Mouse (Mus musculus) spleen, adult 18-20 months (tissue): ENCODE data around the gene Kif6.
A peak's percentile ranks its signal among the peaks of the same experiment; 100 is the strongest.

Experiments
- DNase-seq, 2 experiments: peaks; one replicate each; pipeline ENCODE4 v3.0.0; 2022; ENCODE audit warnings: mixed read lengths in 2 of 2

Kif6 gene

DNA sequence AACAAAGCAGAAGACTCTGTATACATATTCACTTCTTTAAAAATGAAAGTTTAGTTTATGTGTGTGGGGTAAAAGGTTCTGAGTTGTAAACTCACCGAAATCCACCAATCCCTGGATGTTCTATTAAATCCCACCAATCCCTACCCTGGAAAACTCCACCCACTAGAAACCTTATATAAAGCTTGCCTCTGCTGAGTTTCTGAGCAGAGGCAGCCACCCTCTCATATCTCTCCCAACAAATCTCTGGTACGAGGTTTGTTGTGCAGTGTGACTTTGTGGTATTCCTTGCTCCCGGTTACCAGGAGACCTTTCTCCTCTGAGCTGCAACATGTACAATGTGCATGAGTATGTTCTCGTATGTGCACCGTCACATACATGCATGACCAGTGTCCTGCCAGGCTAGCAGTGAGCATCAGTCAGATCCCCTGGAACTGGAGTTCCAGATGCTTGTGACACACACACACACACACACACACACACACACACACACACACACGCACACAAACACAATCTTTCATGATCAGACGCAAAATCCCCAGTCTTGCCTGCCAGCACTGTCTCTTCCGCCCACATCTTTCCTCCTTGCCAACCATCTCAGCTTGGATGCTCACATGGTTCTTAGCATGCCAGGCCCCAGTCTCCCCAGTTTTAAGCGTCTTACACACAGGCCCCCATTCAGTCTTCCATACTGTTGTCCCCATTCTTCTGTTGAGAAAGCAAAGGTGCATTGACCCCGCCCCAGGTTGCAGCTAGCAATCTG, 245.3 kb downstream of the Kif6 start:
- no peak for DNase-seq

- no peak for DNase-seq
These were observed 248.7 kb downstream of the Kif6 start for GRCm38 (mm10) chr17:49863597-49863996.

DNA sequence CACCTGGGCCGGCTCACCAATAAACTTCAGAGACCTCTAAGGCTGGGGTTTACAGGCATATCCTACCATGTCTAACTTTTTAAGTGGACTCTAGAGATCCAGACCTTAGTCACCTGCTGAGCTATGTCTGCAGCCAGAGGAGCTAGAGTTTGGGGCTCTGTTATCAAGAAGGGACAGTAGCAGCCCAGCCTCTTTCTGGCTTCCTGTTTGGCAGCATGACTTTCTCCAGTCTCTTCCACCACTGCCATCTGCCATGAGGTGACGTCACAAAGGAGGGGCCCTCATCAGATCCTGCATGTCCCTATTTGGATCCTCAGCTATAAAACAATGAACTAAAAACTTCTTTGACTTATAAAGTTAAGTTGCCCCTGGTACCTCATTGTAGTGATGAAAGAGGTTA, 250.7 kb downstream of the Kif6 start:
- no peak for DNase-seq

GRCm38 (mm10) chr17:49866653-49867215, 251.8 kb downstream of the Kif6 start:
- DNase-seq: no peak

- no peak for DNase-seq
These were observed 252.6 kb downstream of the Kif6 start for GRCm38 (mm10) chr17:49867321-49868137.

DNA sequence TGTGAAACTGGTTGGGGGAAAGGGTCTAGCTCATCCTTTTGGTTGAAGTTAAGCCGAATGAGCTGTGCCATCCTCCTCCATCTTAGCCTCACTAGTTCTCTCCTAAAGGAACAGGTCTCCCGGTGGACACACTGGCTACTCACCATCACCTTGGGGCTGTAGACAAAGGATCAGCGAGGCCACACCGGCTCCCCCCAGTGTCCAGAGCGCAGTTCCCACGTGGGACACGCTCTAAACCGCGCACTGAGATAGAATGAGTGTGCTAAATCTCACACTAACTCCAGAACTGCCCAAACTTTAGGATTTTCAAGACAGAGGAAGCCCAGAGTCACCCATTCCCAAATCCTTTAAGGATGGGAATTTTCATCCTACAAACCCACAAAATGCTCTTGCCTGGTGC, 254.3 kb downstream of the Kif6 start:
- no peak for DNase-seq

- no peak for DNase-seq
These were observed 257.4 kb downstream of the Kif6 start for GRCm38 (mm10) chr17:49872305-49872704.

DNA sequence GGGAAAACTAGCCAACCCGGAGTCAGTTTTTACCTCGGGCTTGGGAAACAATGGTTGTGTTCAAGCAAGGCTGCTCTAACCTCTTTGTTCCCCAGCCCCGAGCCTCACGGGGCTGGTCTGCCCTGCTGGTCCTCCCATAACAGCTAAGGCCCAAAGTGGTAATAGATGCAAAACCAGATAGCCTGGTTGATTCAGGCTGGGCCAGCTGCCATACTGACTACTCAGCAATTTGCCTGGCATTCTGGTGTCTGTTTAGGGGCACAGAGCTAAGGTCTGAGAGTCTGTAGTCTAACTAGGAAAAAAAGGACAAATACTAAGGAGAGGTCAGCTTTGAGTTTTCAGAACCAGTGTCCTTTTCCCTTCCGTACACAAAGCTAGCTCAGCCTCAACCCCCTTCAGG, 259.8 kb downstream of the Kif6 start:
- no peak for DNase-seq

- no peak for DNase-seq
These were observed 260.5 kb downstream of the Kif6 start for GRCm38 (mm10) chr17:49875401-49875800.

- no peak for DNase-seq
These were observed 261.2 kb downstream of the Kif6 start for GRCm38 (mm10) chr17:49875939-49876651.

DNA sequence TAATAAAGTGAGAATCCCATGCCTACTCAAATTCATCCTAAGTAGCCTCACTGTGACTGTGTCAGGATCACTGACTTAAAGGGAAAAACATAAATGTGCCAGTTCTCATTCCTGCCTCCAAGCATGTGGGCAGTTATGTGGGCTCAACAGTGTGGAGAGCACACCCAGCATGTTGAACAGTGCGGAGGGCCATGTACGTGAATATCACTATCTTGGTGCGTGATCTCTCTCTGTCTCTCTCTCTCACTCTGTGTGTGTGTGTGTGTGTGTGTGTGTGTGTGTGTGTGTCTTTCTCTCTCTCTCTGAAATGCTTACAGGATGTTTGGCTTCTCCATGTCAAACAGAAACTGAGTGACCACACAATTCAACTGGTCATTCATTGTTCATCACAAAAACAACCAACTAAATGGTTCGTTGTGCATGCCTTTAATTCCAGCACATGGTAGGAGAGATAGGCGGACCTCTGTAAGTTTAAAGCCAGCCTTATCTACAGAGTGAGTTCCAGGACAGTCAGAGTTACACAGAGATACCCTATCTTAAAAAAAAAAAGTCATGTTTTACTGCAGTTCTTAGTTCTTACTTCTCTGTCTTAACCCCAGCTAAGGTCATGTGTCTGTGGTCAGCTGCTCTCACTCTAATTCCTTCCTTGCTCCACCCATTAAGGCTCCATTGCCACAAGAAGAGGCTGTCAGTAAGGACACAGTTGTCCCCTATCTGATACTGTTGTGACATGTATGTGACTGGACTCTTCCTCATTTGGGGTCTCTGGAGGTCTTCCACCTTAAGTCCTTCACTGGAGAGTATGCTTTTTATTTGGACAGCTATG, 266.2 kb downstream of the Kif6 start:
- no peak for DNase-seq

- no peak for DNase-seq
These were observed 266.9 kb downstream of the Kif6 start for GRCm38 (mm10) chr17:49881796-49882195.

GRCm38 (mm10) chr17:49883136-49883755, 268.3 kb downstream of the Kif6 start:
- no peak for DNase-seq

- no peak for DNase-seq
These were observed 270.1 kb downstream of the Kif6 start for GRCm38 (mm10) chr17:49885035-49885434.

- no peak for DNase-seq
These were observed 274.7 kb downstream of the Kif6 start for GRCm38 (mm10) chr17:49889629-49890028.

DNA sequence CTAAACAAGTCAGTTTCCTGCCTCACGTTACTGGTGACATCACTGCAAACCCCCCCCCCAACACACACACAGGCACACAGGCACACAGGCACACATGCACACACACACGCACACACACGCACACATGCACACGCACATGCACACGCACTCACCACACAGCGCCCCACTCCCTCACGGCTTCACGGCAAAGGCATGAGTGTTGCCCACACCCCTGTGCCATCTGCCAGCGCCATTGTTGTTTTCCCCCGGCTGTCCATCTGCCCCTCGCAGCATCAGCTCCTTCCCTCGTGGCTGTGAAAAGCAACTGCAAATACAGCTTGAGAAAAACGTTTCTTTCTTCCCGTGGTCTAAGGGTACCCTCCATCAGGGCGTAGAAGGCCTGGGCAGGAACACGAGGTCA, 275.9 kb downstream of the Kif6 start:
- no peak for DNase-seq

GRCm38 (mm10) chr17:49892390-49892789, 277.5 kb downstream of the Kif6 start:
- DNase-seq: no peak

DNA sequence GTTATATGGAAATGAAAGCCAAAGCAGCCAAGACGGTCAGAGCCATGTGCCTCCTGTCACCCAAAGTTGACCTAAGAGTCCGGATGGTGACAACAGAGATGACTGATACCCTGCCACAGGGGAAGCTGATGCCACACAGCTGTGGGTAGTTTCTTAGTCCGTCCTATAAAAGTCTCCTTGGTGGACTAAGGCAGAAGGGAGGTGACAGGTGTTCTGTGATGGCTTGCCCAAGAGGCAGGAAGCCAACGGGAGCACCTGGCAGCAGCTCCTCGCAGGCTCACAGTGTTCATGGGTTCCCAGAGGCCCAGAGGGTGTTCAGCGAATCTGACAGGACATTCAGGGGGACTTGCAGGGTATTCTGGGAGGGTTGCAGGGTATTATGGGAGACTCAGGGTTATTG, 279.5 kb downstream of the Kif6 start:
- no peak for DNase-seq

GRCm38 (mm10) chr17:49898849-49899331, 284.0 kb downstream of the Kif6 start:
- peak; percentile 16 to 61 for DNase-seq

DNA sequence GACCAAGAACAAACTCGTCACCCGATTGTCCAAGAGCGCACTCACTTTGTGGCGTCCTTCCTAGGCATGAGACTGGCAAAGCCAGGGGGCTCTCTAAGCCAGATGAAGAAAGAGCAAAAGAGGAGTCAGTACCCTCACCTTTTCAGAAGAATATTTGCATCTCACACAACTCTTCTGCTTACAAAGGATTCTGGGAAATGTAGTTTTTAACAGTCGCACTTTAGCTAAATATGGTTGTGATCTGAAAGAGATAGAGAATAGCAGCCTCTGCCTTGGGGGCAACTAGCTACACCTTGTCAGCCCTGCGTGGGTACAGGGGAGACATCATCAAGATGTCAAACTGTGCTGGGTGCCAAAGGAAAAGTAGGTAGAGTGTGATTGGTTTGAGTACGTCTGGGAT, 287.7 kb downstream of the Kif6 start:
- DNase-seq: no peak

GRCm38 (mm10) chr17:49923429-49923828, 308.5 kb downstream of the Kif6 start:
- DNase-seq: no peak

DNA sequence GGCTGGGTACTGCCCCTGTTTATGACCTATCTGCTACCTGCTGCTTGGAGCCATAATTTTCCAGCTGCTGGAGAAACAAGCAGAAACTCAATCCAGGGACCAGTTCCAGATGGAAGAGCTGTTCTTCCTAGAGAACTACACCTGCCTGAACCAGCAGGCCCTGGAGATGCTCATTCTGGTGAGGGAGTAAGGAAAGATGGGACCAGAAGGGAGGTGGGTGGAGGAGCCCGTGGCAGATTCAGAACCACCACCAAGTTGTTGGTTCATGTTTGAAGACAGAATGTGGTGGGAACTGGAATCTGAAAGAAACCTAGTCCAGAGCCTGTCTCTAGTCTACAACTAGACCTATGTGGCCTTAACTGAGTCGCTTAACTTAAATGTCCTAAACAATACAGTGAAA, 312.7 kb downstream of the Kif6 start:
- DNase-seq: no peak
